Mouse (Mus musculus) heart, embryonic 14.5 days (tissue): ENCODE results near the gene Rhox12. TPM values are rescaled to one million over a fixed set of nuclear protein-coding genes. Genes with fewer than 3 reads are reported as not detected.

Experiments
- polyA plus RNA-seq: library from polyadenylated mRNA; unstranded; fragments of >200 nt; fragmentation: Nextera tagmentation; extraction: Ambion mirVana; gene quantifications from 2 replicates; pipeline ENCODE4 v1.2.1, GENCODE M21; 2014

Gene Rhox12
- polyA plus RNA-seq, 1 experiment from 2014 or later: not detected

Other genes with a start within 250 kb of the Rhox12 start
- gene Rhox8, start 232.0 kb downstream of the Rhox12 start, polyA plus RNA-seq: not detected in 2 replicates
- not detected in 2 replicates for gene Rhox7b, start 213.7 kb downstream of the Rhox12 start, polyA plus RNA-seq
- gene Rhox9, start 209.1 kb downstream of the Rhox12 start, polyA plus RNA-seq: not detected in 2 replicates
- not detected in 2 replicates for gene Btg1-ps1, start 92.1 kb downstream of the Rhox12 start, polyA plus RNA-seq
- not detected in 2 replicates for gene Btg1-ps2, start 67.8 kb downstream of the Rhox12 start, polyA plus RNA-seq
- not detected in 2 replicates for gene Rhox10, start 44.4 kb downstream of the Rhox12 start, polyA plus RNA-seq
- gene Rhox11, start 25.8 kb downstream of the Rhox12 start, polyA plus RNA-seq: not detected in 2 replicates
- gene Rhox13, start 10.3 kb upstream of the Rhox12 start, polyA plus RNA-seq: not detected in 2 replicates
- gene Zbtb33, start 78.9 kb upstream of the Rhox12 start, polyA plus RNA-seq: 2.8 and 3.9 TPM in 2 replicates
- gene Tmem255a, start 141.5 kb upstream of the Rhox12 start, polyA plus RNA-seq: 27.0 and 34.1 TPM in 2 replicates
- 0.04 TPM in 1 of 2 replicates, not detected in the other for gene Atp1b4, start 205.3 kb upstream of the Rhox12 start, polyA plus RNA-seq